Mouse (Mus musculus) embryonic facial prominence, embryonic 11.5 days (tissue): ENCODE measurements around the gene Gm13084. TPM values are rescaled to one million over a fixed set of nuclear protein-coding genes. Genes with fewer than 3 reads are reported as not detected.
"Not testable (repeated sequence)": the region's sequence is repeated elsewhere in the genome, so short reads cannot be mapped to it uniquely, and the experiment has no call there.

Experiments used
- ATAC-seq: fragments of 200-750 bp; cut with Nextera tagmentation; replicated peaks from 2 replicates; pipeline ENCODE4 v1.8.0; 2017; ENCODE audit warnings: low read depth; ENCODE audit not compliant: insufficient number of reproducible peaks, low FRiP score, low TSS enrichment
- DNase-seq: peaks from one replicate; pipeline ENCODE4 v3.0.0-alpha.2; 2015; ENCODE audit warnings: low spot score
- H3K27ac ChIP-seq: fragments of 300-500 bp; sonication (generic); replicated peaks from 2 replicates; pipeline ENCODE4 v1.5.1; 2014; ENCODE audit warnings: mild to moderate bottlenecking, low read depth, low read length, control low read depth
- H3K27me3 ChIP-seq: fragments of 300-500 bp; sonication (generic); 2 replicates; pipeline ENCODE4 v1.6.1; 2014; ENCODE audit warnings: mild to moderate bottlenecking, low read length, moderate library complexity, mixed read lengths; ENCODE audit not compliant: control insufficient read depth, insufficient read depth
- H3K36me3 ChIP-seq: fragments of 300-500 bp; sonication (generic); replicated peaks from 2 replicates; pipeline ENCODE4 v1.6.1; 2014; ENCODE audit warnings: low read depth, mild to moderate bottlenecking, low read length, moderate library complexity, mixed read lengths; ENCODE audit not compliant: control insufficient read depth, insufficient read depth
- H3K4me1 ChIP-seq: fragments of 300-500 bp; sonication (generic); 2 replicates; pipeline ENCODE4 v1.6.1; 2014; ENCODE audit warnings: low read length, mixed read lengths; ENCODE audit not compliant: control insufficient read depth, insufficient read depth
- H3K4me2 ChIP-seq: fragments of 300-500 bp; sonication (generic); 2 replicates; pipeline ENCODE4 v1.6.1; 2014; ENCODE audit warnings: low read depth, mild to moderate bottlenecking, control low read depth, low read length, moderate library complexity
- H3K4me3 ChIP-seq: fragments of 300-500 bp; sonication (generic); 2 replicates; pipeline ENCODE4 v1.5.1; 2014; ENCODE audit warnings: low read depth, low read length, control low read depth
- H3K9ac ChIP-seq: fragments of 300-500 bp; sonication (generic); replicated peaks from 2 replicates; pipeline ENCODE4 v1.6.1; 2014; ENCODE audit warnings: mild to moderate bottlenecking, control low read depth, low read length
- H3K9me3 ChIP-seq: fragments of 300-500 bp; sonication (generic); replicated peaks from 2 replicates; pipeline ENCODE4 v1.6.1; 2016; ENCODE audit warnings: mild to moderate bottlenecking, low read length, inconsistent platforms, mixed read lengths; ENCODE audit not compliant: control insufficient read depth
- WGBS: fragments of 180-500 bp; shearing (Covaris S2); extraction: QIAGEN DNeasy Blood & Tissue Kit; methylation state at CpG from one replicate; pipeline ENCODE4 v1.1.7; 2014; 5-methylcytosine and 5-hydroxymethylcytosine counted together
- polyA plus RNA-seq: library from polyadenylated mRNA; unstranded; fragments of >200 nt; fragmentation: Nextera tagmentation; extraction: Ambion mirVana; gene quantifications from 2 replicates; pipeline ENCODE4 v1.2.1, GENCODE M21; 2014

Gm13084 gene
- not detected in 2 replicates for polyA plus RNA-seq

DNA sequence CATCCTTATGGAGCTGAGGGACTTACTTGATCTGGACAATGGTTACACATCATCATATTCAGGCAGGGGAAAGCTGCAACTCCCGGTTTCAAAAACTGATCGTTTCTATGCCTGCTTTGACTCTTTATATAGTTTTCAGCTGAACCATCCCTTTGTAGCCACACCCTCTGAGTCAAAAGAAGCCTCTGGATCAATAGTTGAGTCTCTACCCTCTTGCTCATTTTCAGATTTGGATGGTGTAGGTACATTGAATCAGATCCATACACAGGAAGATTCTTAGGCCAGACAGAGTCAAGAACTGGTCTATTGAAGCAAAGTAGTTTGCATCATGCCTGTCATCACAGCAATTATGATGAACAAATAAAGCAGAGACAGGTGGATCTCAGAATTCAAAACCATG is at the start of gene Gm13084:
Gene Gm13084, minus strand, starts transcription at position 101 of the 400 bp plus-strand sequence.
- 92% methylated on average over 2 of the region's 2 CpGs for WGBS
- Histone ChIP-seq H3K9me3 (no peaks in the 10 kb centered on the region; the same call in 1 of the 2 replicates), H3K36me3 (no peaks in the 10 kb centered on the region), H3K27me3 (no peaks in the 10 kb centered on the region), H3K9ac (no peak within 1 kb of the TSS), H3K4me3 (no peak within 1 kb of the TSS), H3K27ac (no peak within 1 kb of the TSS), H3K4me1 (no peaks in the 10 kb centered on the region), H3K4me2 (no peak within 1 kb of the TSS)
- no peak for DNase-seq
- ATAC-seq = no peak

DNA sequence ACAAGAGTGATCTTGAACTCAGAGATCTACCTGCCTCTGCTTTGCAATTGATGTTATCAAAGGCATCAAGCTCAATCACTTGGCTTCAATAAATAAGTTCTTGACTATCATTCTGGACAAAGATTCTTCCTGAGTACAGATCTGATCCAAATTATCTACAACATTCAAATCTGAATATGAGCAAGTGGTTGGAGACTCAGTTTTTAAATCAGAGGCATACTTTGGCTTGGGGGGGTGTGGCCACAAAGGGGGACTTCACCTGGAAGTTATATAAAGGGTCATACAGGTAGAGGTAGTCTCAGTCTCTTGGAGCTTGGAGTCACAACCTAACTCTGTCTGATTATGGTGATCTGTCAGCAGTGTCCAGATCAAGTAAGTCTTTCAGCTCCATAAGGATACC is 30.3 kb upstream of the Gm13084 start, which contains the start of gene Gm13103:
Gene Gm13103, plus strand, starts transcription at position 301 of the 400 bp plus-strand sequence.
- not testable (repeated sequence) for DNase-seq, H3K27me3 ChIP-seq, H3K4me1 ChIP-seq, H3K9me3 ChIP-seq, H3K4me2 ChIP-seq, H3K4me3 ChIP-seq, H3K27ac ChIP-seq, H3K36me3 ChIP-seq, ATAC-seq, H3K9ac ChIP-seq

DNA sequence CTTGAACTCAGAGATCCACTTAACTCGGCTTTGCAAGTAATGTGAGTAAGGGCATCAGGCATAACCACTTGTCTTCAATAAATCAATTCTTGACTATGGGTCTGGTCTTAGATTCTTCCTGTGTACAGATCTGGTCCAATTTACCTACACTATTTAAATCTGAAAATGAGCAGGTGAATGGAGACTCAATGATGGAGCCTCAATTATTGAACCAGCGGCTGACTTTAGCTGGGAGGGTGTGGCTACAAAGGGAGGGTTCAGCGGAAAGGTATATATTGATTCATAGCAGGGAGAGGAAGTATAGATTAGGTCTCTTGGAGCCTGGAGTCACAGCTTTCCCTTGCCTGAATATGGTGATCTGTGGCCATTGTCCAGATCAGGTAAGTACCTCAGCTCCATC is 26.8 kb downstream of the Gm13084 start, which contains the start of gene Gm13023:
Gene Gm13023, plus strand, starts transcription at position 301 of the 400 bp plus-strand sequence.
- H3K4me3 ChIP-seq, H3K4me2 ChIP-seq: not testable (repeated sequence)

More for the DNA sequence above, 26.8 kb downstream of the Gm13084 start, which contains the start of gene Gm13023:
- not testable (repeated sequence) for H3K27ac ChIP-seq, H3K27me3 ChIP-seq, H3K9ac ChIP-seq, ATAC-seq, H3K9me3 ChIP-seq, DNase-seq, H3K4me1 ChIP-seq, H3K36me3 ChIP-seq
- WGBS = 92% methylated on average over 3 of the region's 3 CpGs

Other genes starting within 250 kb of the Gm13084 start
- gene Gm13083, start 201.1 kb downstream of the Gm13084 start, polyA plus RNA-seq = not detected in 2 replicates
- not detected in 2 replicates for gene Gm13088, start 158.8 kb downstream of the Gm13084 start, polyA plus RNA-seq
- gene Gm13089, start 113.4 kb downstream of the Gm13084 start, polyA plus RNA-seq = not detected in 2 replicates
- not detected in 2 replicates for gene Gm13078, start 96.6 kb downstream of the Gm13084 start, polyA plus RNA-seq
- not detected in 2 replicates for gene Gm13023, start 26.7 kb downstream of the Gm13084 start, polyA plus RNA-seq
- not detected in 2 replicates for gene Gm13103, start 30.4 kb upstream of the Gm13084 start, polyA plus RNA-seq
- not detected in 2 replicates for gene Pramef6, start 84.3 kb upstream of the Gm13084 start, polyA plus RNA-seq
- not detected in 2 replicates for gene Pramef25, start 134.9 kb upstream of the Gm13084 start, polyA plus RNA-seq
- not detected in 2 replicates for gene Gm13101, start 150.9 kb upstream of the Gm13084 start, polyA plus RNA-seq
- gene Pramef17, start 178.3 kb upstream of the Gm13084 start, polyA plus RNA-seq = not detected in 2 replicates
- not detected in 2 replicates for gene Pramel4, start 243.0 kb upstream of the Gm13084 start, polyA plus RNA-seq